Mouse (Mus musculus) heart, embryonic 14.5 days (tissue): Measurements from ENCODE around the gene Ino80b. TPM values are rescaled to one million over a fixed set of nuclear protein-coding genes. Genes with fewer than 3 reads are reported as not detected.
A peak's percentile ranks its signal among the peaks of the same experiment; 100 is the strongest.

Experiments used
- ATAC-seq: fragments of 200-750 bp; cut with Nextera tagmentation; 2 replicates; pipeline ENCODE4 v1.8.0; 2017; ENCODE audit warnings: low read depth, moderate TSS enrichment; ENCODE audit not compliant: insufficient number of reproducible peaks, insufficient read depth, low FRiP score
- H3K27ac ChIP-seq, 2 experiments: fragments of 200-500 bp in 1 of 2; fragments of 300-500 bp in 1 of 2; sonication (generic) in 1 of 2; replicated peaks in 1 of 2; 2 replicates each; pipeline ENCODE4 v1.5.1; 2012 to 2014; ENCODE audit warnings: low read depth in 2 of 2, low read length in 2 of 2, control low read depth in 1 of 2, mild to moderate bottlenecking in 1 of 2, mixed read lengths in 1 of 2; ENCODE audit not compliant: control insufficient read depth in 1 of 2, insufficient read depth in 1 of 2
- H3K27me3 ChIP-seq: fragments of 300-500 bp; sonication (generic); 2 replicates; pipeline ENCODE4 v1.6.1; 2014; ENCODE audit warnings: mild to moderate bottlenecking, low read length, control low read depth; ENCODE audit not compliant: control insufficient read depth, insufficient read depth
- H3K36me3 ChIP-seq: fragments of 300-500 bp; sonication (generic); 2 replicates; pipeline ENCODE4 v1.6.1; 2014; ENCODE audit warnings: mild to moderate bottlenecking, control low read depth, low read length, mixed read lengths; ENCODE audit not compliant: control insufficient read depth, insufficient read depth
- H3K4me1 ChIP-seq, 2 experiments: fragments of 200-500 bp in 1 of 2; fragments of 300-500 bp in 1 of 2; sonication (generic) in 1 of 2; 2 replicates each; pipeline ENCODE4 v1.6.1; 2012 to 2014; ENCODE audit warnings: low read length in 2 of 2, control low read depth in 1 of 2, mixed read lengths in 1 of 2; ENCODE audit not compliant: control insufficient read depth in 2 of 2, insufficient read depth in 2 of 2
- H3K4me2 ChIP-seq: fragments of 300-500 bp; sonication (generic); 2 replicates; pipeline ENCODE4 v1.6.1; 2014; ENCODE audit warnings: mild to moderate bottlenecking, low read length
- H3K4me3 ChIP-seq, 2 experiments: fragments of 200-500 bp in 1 of 2; fragments of 300-500 bp in 1 of 2; sonication (generic) in 1 of 2; 2 replicates each; pipeline ENCODE4 v1.5.1; 2012 to 2014; ENCODE audit warnings: low read length in 2 of 2, mild to moderate bottlenecking in 2 of 2, control low read depth in 1 of 2, low read depth in 1 of 2, moderate library complexity in 1 of 2; ENCODE audit not compliant: control insufficient read depth in 1 of 2, insufficient read depth in 1 of 2
- H3K9ac ChIP-seq: fragments of 300-500 bp; sonication (generic); 2 replicates; pipeline ENCODE4 v1.6.1; 2014; ENCODE audit warnings: mild to moderate bottlenecking, low read length
- H3K9me3 ChIP-seq: fragments of 300-500 bp; sonication (generic); 2 replicates; pipeline ENCODE4 v1.6.1; 2016; ENCODE audit warnings: low read length, control low read depth; ENCODE audit not compliant: control insufficient read depth
- WGBS: fragments of 180-500 bp; shearing (Covaris S2); extraction: QIAGEN DNeasy Blood & Tissue Kit; methylation state at CpG from one replicate; pipeline ENCODE4 v1.1.7; 2014; 5-methylcytosine and 5-hydroxymethylcytosine counted together
- microRNA counts: library from miRNA; unstranded; fragments of <30 nt; microRNA quantifications from one replicate; lab custom pipeline; 2016
- microRNA-seq: library from miRNA; unstranded; fragments of <30 nt; microRNA quantifications from one replicate; pipeline ENCODE4, GENCODE M21; 2016
- polyA plus RNA-seq: library from polyadenylated mRNA; unstranded; fragments of >200 nt; fragmentation: Nextera tagmentation; extraction: Ambion mirVana; gene quantifications from 2 replicates; pipeline ENCODE4 v1.2.1, GENCODE M21; 2014

Gene Ino80b
- polyA plus RNA-seq, 1 experiment from 2014 or later: 11.3 TPM

GRCm38 (mm10) chr6:83077630-83078323 is 47.5 kb downstream of the Ino80b start, which contains the start of gene Pcgf1:
Pcgf1 (plus strand) TSS chr6:83077869.
- Histone ChIP-seq H3K4me1 (peaks cover 4 to 8% of the 10 kb centered on the region in 2 experiments; a peak in 3 of 4 replicates), H3K27me3 (peaks cover 51% of the 10 kb centered on the region), H3K9me3 (no peaks in the 10 kb centered on the region), H3K4me3 (peak within 1 kb of the TSS; percentile 78 to 91), H3K9ac (peak within 1 kb of the TSS; percentile 85), H3K4me2 (peak within 1 kb of the TSS; percentile 100), H3K36me3 (peaks cover 19% of the 10 kb centered on the region), H3K27ac (peak within 1 kb of the TSS; percentile 71 to 82)
- ATAC-seq: peak; percentile 54
- under 1% methylated on average over 53 of the region's 54 CpGs for WGBS

DNA sequence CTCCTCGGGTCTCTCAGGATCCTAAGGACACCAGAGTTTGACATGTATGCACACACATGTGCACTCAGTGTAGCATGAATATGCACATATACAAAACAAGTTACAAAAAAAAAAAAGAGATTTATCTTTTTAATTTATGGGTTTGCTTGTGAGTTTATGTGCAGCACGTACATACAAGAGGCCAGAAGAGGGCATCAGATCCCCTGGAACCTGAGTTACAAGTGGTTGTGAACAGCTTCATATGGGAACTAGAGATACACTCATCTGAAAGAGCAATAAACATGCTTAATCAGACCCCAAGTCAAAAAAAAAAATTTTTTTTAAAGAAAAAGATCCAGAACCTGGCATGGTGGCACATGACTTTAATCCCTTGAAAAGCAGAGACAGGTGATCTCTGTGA is 50.3 kb downstream of the Ino80b start:
- no peaks in the 10 kb centered on the region for H3K9me3 ChIP-seq
- peaks cover 71% of the 10 kb centered on the region for H3K27me3 ChIP-seq
- ATAC-seq: no peak
- H3K4me2 ChIP-seq: no peak overlapping the region
- H3K36me3 ChIP-seq: peaks cover 1% of the 10 kb centered on the region; the same call in 1 of the 2 replicates
- no peak overlapping the region for H3K4me3 ChIP-seq
- H3K27ac ChIP-seq: no peak overlapping the region
- peaks cover 4 to 18% of the 10 kb centered on the region in 2 experiments; a peak in 3 of 4 replicates for H3K4me1 ChIP-seq
- 11% methylated on average over 2 of the region's 2 CpGs for WGBS
- H3K9ac ChIP-seq: no peak overlapping the region

MicroRNA genes within 50 kb of the gene (microRNA counts, 519-probe panel; counts per million panel counts)
- 322 counts per million, percentile 70 among the panel's probes with 10 or more counts for microRNA mmu-miR-3470a+mmu-miR-3470b (lab: Ali Mortazavi, UCI)

Small RNA genes within 50 kb of the gene (microRNA-seq; reads per million reads assigned to microRNA genes)
- gene Mir3470a: not detected

Other genes starting within 250 kb of the Ino80b start
- gene Sema4f, start 185.7 kb downstream of the Ino80b start, polyA plus RNA-seq: not detected in 2 replicates
- gene M1ap, start 178.5 kb downstream of the Ino80b start, polyA plus RNA-seq: 0.35 and 1.4 TPM in 2 replicates
- 4.3 and 6.4 TPM in 2 replicates for gene Dok1, start 92.0 kb downstream of the Ino80b start, polyA plus RNA-seq
- gene Loxl3, start 91.3 kb downstream of the Ino80b start, polyA plus RNA-seq: 3.8 and 6.2 TPM in 2 replicates
- 87.8 and 95.5 TPM in 2 replicates for gene Aup1, start 70.9 kb downstream of the Ino80b start, polyA plus RNA-seq
- 42.8 and 47.6 TPM in 2 replicates for gene Htra2, start 70.2 kb downstream of the Ino80b start, polyA plus RNA-seq
- 0.38 and 0.46 TPM in 2 replicates for gene Dqx1, start 67.6 kb downstream of the Ino80b start, polyA plus RNA-seq
- gene Tlx2, start 55.1 kb downstream of the Ino80b start, polyA plus RNA-seq: 0.30 and 1.9 TPM in 2 replicates
- gene Pcgf1, start 47.6 kb downstream of the Ino80b start, polyA plus RNA-seq: 14.1 and 16.8 TPM in 2 replicates
- 0.28 TPM in 1 of 2 replicates, not detected in the other for gene Lbx2, start 39.1 kb downstream of the Ino80b start, polyA plus RNA-seq
- 1.6 and 2.2 TPM in 2 replicates for gene Ccdc142, start 23.8 kb downstream of the Ino80b start, polyA plus RNA-seq
- gene Gm42688, start 23.8 kb downstream of the Ino80b start, polyA plus RNA-seq: 1.3 and 1.5 TPM in 2 replicates
- 179 and 180 TPM in 2 replicates for gene Mrpl53, start 16.4 kb downstream of the Ino80b start, polyA plus RNA-seq
- gene Mogs, start 9.9 kb downstream of the Ino80b start, polyA plus RNA-seq: 17.8 and 21.6 TPM in 2 replicates
- gene Wbp1, start 3.9 kb downstream of the Ino80b start, polyA plus RNA-seq: 76.0 and 94.5 TPM in 2 replicates
- gene Rtkn, start 10.0 kb upstream of the Ino80b start, polyA plus RNA-seq: 9.9 and 11.6 TPM in 2 replicates
- gene Wdr54, start 31.0 kb upstream of the Ino80b start, polyA plus RNA-seq: 6.0 and 6.2 TPM in 2 replicates
- 0.31 and 0.43 TPM in 2 replicates for gene 1700003E16Rik, start 31.0 kb upstream of the Ino80b start, polyA plus RNA-seq
- 53.1 and 60.2 TPM in 2 replicates for gene Dctn1, start 40.5 kb upstream of the Ino80b start, polyA plus RNA-seq
- gene Slc4a5, start 94.4 kb upstream of the Ino80b start, polyA plus RNA-seq: 0.11 and 0.16 TPM in 2 replicates
- gene Mthfd2, start 200.5 kb upstream of the Ino80b start, polyA plus RNA-seq: 23.2 and 24.1 TPM in 2 replicates
- 34.9 and 36.2 TPM in 2 replicates for gene Mob1a, start 200.6 kb upstream of the Ino80b start, polyA plus RNA-seq
- 297 and 314 TPM in 2 replicates for gene Bola3, start 223.7 kb upstream of the Ino80b start, polyA plus RNA-seq